Mouse (Mus musculus): Measurements from ENCODE around the gene Rnf207.

DNA sequence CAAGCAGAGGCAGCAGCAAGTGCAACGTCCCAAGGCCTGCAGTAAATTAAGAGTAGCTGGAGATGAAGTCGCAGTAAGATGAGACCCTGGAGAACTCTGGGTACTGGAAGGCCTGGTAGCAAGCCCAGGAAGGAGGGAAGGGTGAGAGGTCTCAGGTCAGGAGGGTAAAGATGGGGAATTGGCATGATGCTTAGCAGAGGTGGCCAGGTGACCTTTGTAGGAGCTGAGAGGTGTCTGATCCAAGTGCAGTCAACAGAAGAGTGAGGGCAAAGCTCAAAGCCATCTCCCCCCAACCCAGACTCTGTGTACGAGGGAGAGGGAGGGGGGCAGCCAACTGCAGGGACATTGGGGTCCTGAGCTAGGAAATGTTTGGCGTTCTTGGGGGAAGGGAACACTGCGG, 2.7 kb upstream of the Rnf207 start:
- TF ChIP-seq POLR2A (IDR thresholded peaks at IDR 0.05; ENCODE audit: borderline replicate concordance, low read depth, low read length), result no peak
- TF ChIP-seq CTCF (IDR thresholded peaks at IDR 0.05; ENCODE audit: low read depth, low read length), result no peak

All from bone marrow macrophage, adult 2 months (primary cell).